In the genomic region with DNA sequence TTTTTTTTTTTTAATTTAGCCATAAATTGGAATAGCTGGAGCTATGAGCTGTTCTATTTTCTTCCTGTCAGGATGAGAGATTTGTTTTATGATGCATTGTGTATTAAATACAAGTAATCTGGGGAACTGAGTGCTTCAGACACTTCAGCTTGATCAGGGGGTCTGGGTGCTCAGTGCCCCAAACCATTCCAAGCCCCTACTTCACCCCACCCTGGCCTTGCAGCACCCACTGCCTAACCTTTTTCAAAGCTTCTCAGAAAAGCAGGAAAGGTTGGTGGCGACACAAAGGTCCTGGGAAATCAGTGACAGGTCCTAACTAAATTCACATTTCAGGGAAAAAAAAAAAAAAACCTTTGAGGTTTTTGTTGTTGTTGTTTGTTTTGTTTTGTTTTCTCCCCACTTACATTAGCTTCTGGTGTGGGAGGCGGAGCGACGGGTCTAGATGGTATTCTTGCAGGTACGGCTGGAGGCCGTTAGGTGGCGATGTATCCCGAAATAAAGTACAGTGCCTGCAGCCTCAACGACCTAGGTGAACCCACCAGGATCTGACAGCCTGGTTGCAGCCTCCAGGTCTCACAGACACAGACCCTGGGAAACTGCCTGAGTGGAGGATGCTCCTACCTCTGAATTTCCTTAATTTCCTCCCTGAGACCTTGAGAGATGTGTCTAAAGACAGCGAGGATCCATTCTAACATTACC, we compare ENCODE assay signal across 8 mouse cellular contexts.
DNase-seq lines count a peak whose midpoint lies in the region; ATAC-seq and TF ChIP-seq lines count a peak whose summit lies in the region.
"Had no signal": no experiment of that assay in that cellular context is flagged by ENCODE, and none has a peak within 500 bp of the region (broad histone marks: within the 10 kb centered on the region; RNA-seq: fewer than 3 reads in every experiment).

No protein-coding gene starts in this region.

- peaks cover 16% of the 10 kb centered on the region for H3K27me3 ChIP-seq in hindbrain, embryonic 15.5 days
- H3K27me3 ChIP-seq in stomach, embryonic 15.5 days (replicated peaks): no peaks in the 10 kb centered on the region

- H3K9ac ChIP-seq in hindbrain, embryonic 15.5 days: no peak overlapping the region
- H3K9ac ChIP-seq in stomach, embryonic 15.5 days: no peak overlapping the region
- H3K9ac ChIP-seq: liver, embryonic 15.5 days had no signal

- H3K27ac ChIP-seq in hindbrain, embryonic 15.5 days (replicated peaks): no peak overlapping the region
- no peak overlapping the region for H3K27ac ChIP-seq in left cerebral cortex, adult 2 months
- no peak overlapping the region for H3K27ac ChIP-seq in stomach, embryonic 15.5 days
- H3K27ac ChIP-seq: liver, embryonic 15.5 days had no signal

- no peak overlapping the region for H3K4me2 ChIP-seq in hindbrain, embryonic 15.5 days
- H3K4me2 ChIP-seq in stomach, embryonic 15.5 days: no peak overlapping the region
- H3K4me2 ChIP-seq: liver, embryonic 15.5 days had no signal

- no peaks in the 10 kb centered on the region for H3K9me3 ChIP-seq in hindbrain, embryonic 15.5 days
- no peaks in the 10 kb centered on the region for H3K9me3 ChIP-seq in stomach, embryonic 15.5 days
- H3K9me3 ChIP-seq: liver, embryonic 15.5 days had no signal

- peaks cover 16% of the 10 kb centered on the region for H3K4me1 ChIP-seq in hindbrain, embryonic 15.5 days (replicated peaks)
- H3K4me1 ChIP-seq in stomach, embryonic 15.5 days: 0 out of 2 replicates have a peak, but pooled peaks cover 8% of the 10 kb centered on the region
- H3K4me1 ChIP-seq: liver, embryonic 15.5 days had no signal

- TF ChIP-seq CTCF in left cerebral cortex, adult 2 months (IDR thresholded peaks at IDR 0.05): peak; percentile 76

- WGBS in hindbrain, embryonic 15.5 days: 11% methylated on average over 10 of the region's 10 CpGs
- 14% methylated on average over 10 of the region's 10 CpGs for WGBS in stomach, embryonic 15.5 days

- peak; percentile 84 for DNase-seq in adipocyte (ENCODE audit: low spot score)
- DNase-seq in cerebellum, adult 9-11 months: peak; percentile 9
- peak; percentile 53 to 65 for DNase-seq in frontal cortex, postnatal 36 days (ENCODE audit: low spot score in 2 of 2)
- peak; percentile 55 to 60 for DNase-seq in left cerebral cortex, adult 2 months (ENCODE audit: extremely low spot score in 1 of 2, low spot score in 2 of 2)

- peak; percentile 86 for ATAC-seq in hindbrain, embryonic 15.5 days (ENCODE audit: low FRiP score, low read depth)
- peak; percentile 97 for ATAC-seq in megakaryocyte progenitor cell, adult 5-6 weeks (replicated peaks; ENCODE audit: poor library complexity)
- peak; percentile 37; the same call in 1 of the 2 replicates for ATAC-seq in stomach, embryonic 15.5 days (ENCODE audit: insufficient read depth, low FRiP score, low read depth)

- H3K4me3 ChIP-seq in hindbrain, embryonic 15.5 days: no peak overlapping the region
- H3K4me3 ChIP-seq in left cerebral cortex, adult 2 months: no peak overlapping the region
- no peak overlapping the region for H3K4me3 ChIP-seq in stomach, embryonic 15.5 days (replicated peaks)
- H3K4me3 ChIP-seq: liver, embryonic 15.5 days had no signal

- intact Hi-C loops in left cerebral cortex, adult 2 months (cut with DNase I): loop anchor here (10.0 kb wide), 2 partner anchors 200 to 500 kb away; no protein-coding TSS in a partner anchor

- H3K36me3 ChIP-seq in hindbrain, embryonic 15.5 days: no peaks in the 10 kb centered on the region
- no peaks in the 10 kb centered on the region for H3K36me3 ChIP-seq in stomach, embryonic 15.5 days
- H3K36me3 ChIP-seq: liver, embryonic 15.5 days had no signal

Comparison
In these comparisons a context has a peak if more than half of its experiments do, and no peak if none do; other contexts are left out.
1. DNase-seq: peak in every context shown above with its lines; median percentile 84 in adipocyte; 59 in frontal cortex, postnatal 36 days; 58 in left cerebral cortex, adult 2 months; 9 in cerebellum, adult 9-11 months.
2. ATAC-seq: peak in every context shown above with its lines; median percentile 97 in megakaryocyte progenitor cell, adult 5-6 weeks; 86 in hindbrain, embryonic 15.5 days; 37 in stomach, embryonic 15.5 days.